Mouse (Mus musculus) frontal cortex, postnatal 25 days (tissue): ENCODE data around the gene Tgif1.

Experiments
- DNase-seq, 2 experiments: peaks; one replicate each; pipeline ENCODE4 v3.0.0; 2022; ENCODE audit warnings: low spot score in 2 of 2

Tgif1 gene

DNA sequence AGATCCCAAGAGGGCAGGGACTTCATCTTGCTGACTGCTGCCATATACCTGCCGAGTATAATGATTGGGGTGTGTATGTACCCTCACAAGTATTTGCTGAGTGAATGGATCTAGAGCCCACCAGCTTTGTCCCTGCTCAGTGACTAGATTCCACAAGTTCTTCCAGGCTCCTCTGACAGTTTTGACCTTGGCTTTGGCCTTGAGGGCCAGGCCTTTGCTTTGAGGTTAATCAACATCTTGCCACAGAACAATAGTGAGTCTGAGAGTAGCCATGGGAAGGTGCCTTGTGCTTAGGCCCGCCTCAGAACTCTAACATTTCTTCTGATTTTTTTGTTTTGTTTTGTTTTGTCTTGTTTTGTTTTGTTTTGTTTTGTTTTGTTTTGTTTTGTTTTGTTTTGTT, 46.7 kb downstream of the Tgif1 start:
- no peak for DNase-seq

DNA sequence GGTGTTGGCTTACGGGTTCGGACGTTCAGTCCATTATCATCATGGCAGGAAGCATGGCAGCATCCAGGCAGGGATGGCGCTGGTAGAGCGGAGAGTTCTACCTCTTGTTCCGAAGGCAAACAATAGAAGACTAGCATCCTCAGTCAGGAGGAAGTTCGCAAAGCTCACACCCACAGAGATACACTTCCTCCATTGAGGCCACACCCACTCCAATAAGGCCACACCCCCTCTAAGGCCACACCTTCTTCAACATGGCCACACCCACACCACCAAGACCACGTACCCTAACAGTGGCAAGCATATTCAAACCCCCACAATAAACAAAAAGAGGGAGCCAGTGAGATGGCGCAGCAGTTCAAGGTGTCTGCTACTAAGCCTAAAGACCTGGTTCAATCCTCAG, 47.5 kb downstream of the Tgif1 start:
- no peak for DNase-seq

DNA sequence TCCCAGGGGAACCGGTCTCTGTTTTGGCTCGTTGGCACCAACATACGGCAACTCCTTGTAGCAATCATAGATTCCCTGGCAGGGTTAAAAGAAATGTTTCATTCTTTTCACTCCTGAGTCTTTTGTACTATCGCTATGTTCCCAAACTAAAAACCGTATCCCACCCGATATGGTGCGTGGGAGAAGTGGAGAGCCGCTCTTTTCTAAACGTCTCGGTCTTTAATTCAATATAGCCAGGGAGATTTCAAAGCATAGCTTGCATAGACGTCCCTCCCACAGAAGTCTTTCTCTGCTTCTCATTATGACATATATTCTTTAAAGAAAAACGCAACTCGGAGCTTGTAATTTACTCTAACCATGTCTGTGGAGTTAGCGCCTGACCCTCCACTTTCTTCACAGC, 51.3 kb downstream of the Tgif1 start:
- DNase-seq, result no peak

DNA sequence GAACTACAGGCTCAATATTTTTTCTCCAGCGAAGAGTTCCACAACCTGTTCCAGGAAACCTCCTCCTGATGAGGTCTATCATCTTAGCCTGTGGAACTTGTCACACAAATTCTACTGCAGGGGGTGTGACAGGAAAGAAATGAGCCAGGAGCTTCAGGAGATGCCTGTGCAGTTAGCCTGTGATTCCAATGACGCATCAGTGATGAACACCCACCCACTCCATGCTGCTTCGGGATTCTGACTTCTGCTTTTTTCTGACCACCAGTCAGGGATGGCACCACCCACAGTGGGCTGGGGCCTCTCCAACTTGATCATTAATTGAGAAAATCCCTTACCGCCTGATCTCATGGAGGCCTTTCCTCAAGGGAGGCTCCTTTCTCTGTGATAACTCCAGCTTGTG, 54.1 kb downstream of the Tgif1 start:
- DNase-seq, result no peak

DNA sequence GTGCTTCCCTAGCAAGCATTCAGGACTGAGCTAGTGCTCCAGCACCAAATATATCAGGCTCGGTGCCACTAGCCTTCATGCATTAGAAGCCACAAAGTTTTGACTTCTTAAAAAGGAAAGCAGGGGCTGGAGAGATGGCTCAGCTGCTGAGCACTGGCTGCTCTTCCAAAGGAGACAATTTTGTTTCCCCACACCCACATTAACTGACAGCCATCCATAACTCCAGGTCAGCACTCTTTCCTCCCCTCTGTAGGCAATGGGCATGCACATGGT, 55.6 kb downstream of the Tgif1 start:
- DNase-seq, result no peak

DNA sequence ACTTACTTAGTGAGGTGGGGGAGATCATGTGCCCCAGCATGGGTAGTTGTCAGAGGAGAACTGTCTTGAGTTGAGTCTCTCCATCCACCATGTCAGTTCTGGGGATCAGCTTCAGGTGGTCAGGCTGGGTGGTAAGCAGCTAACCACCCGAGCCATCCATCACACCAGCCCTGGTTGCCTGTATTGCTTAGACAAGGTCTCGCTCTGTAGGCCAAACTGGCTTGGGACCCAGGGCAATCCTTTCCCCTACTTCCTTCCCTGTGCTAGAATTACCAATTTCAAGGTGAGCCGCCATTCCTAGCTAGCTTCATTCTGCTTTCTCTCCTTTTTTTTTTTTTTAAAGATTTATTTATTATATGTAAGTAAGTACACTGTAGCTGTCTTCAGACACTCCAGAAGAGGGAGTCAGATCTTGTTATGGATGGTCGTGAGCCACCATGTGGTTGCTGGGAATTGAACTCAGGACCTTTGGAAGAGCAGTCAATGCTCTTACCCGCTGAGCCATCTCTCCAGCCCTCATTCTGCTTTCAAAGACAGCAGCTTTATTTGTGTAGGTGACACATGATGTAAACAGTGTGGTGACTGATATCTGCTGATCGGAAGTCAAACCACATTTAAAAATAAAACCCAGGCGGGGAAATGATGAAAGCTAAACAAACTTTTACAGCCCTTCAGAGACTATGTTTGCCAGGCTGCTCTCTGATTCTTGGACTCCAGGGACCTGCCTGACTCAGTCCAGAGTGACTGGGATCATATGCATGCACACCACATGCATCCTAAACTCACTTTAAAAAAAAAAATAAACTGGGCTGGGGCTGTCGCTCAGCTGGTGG, 56.2 kb downstream of the Tgif1 start:
- DNase-seq, result no peak

DNA sequence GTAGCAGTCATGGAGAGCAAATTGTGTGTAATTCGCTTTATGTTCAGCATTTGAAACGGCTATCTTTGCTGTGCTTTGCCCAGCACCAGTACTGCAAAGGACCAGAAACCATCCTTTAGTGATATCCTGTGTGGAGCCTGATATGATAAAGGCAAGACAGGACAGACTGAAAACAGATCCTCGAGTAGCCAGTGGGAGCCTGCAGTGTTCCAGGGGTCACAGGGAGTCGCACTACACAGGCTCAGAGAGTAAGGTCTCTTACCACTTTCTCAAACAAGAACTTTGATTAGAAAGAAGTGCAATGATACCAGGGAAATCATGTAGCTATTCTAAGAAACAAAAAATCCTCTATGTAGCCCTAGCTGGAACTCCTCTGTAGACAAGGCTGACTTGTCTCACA, 58.1 kb downstream of the Tgif1 start:
- DNase-seq, result no peak

DNA sequence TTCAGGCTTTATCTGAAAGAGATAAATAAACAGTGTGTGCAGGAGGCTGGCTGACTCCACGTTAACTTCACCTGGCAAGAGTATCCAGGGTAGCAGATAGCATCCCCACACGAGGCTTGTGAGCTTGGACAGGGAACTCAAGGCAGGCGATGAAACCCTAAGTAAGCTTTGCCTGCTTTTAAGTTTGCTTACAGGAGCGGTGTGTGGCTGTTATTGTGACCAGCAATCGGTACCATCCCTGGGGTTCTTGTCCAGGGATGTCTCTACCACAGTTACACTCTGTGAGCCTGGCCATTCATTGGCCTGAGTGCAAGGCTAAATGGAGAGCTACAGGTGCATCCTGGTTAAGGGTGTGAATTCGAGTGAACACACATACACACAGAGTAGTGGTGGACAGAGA, 58.6 kb downstream of the Tgif1 start:
- DNase-seq, result no peak

DNA sequence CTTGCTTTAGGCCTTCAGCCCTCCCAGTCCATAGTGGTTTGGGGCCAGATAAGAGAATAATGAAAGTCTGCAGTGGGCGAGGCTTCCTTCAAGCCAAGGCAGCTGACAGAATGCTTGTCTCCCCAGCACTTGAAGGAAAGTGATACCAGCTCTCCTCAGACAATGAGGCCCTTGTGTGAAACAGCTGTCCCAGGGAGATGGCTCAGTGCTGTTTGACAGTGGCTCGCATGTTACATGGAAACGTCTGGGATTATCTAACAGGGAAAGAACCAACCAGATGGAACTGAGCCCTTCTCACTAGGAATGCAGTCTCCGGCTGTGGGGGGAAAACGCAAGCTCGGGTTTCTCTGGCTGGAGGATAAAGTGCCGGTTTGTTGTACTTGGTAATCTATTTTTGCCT, 59.1 kb downstream of the Tgif1 start:
- DNase-seq, result no peak
